Mouse (Mus musculus) gastrocnemius, adult 2 months (tissue): ENCODE data around the gene 1110051M20Rik. TPM values are rescaled to one million over a fixed set of nuclear protein-coding genes. Genes with fewer than 3 reads are reported as not detected.
A peak's percentile ranks its signal among the peaks of the same experiment; 100 is the strongest.

Experiments
- DNase-seq: peaks from one replicate; pipeline ENCODE4 v3.0.0; 2022
- H3K27ac ChIP-seq: fragments of 200-600 bp; 2 replicates; pipeline ENCODE4 v1.8.1; 2022; ENCODE audit warnings: mild to moderate bottlenecking
- H3K4me3 ChIP-seq: fragments of 200-600 bp; 2 replicates; pipeline ENCODE4 v1.8.1; 2022; ENCODE audit warnings: mild to moderate bottlenecking, moderate library complexity
- CTCF ChIP-seq: fragments of 200-600 bp; IDR thresholded peaks from 2 replicates; pipeline ENCODE4 v1.8.1; 2022; ENCODE audit warnings: antibody characterized with exemption, mild to moderate bottlenecking, moderate library complexity
- intact Hi-C: fragments of 180-260 bp; cut with DNase I; formaldehyde crosslinking; loops from one replicate; pipeline ENCODE4 v1.15.1; 2025
- total RNA-seq, 2 experiments: library from RNA; stranded (reverse); gene quantifications; 2 replicates each; pipeline ENCODE4 v1.2.3; 2021

Gene 1110051M20Rik
- total RNA-seq, 2 experiments from 2014 or later: 13.4 to 20.0 TPM

GRCm38 (mm10) chr2:91324761-91325421, 119.6 kb downstream of the 1110051M20Rik start:
- peak; percentile 35 for DNase-seq
- TF ChIP-seq CTCF: no peak

GRCm38 (mm10) chr2:91324346-91324745, 120.2 kb downstream of the 1110051M20Rik start:
- peak overlapping the region; percentile 68 for H3K27ac ChIP-seq
- DNase-seq: peak; percentile 46
- H3K4me3 ChIP-seq: no peak overlapping the region
- intact Hi-C loops: no loop called here
- TF ChIP-seq CTCF: no peak

More at GRCm38 (mm10) chr2:91324761-91325421, 119.6 kb downstream of the 1110051M20Rik start:
- intact Hi-C loops: no loop called here
- Histone ChIP-seq H3K27ac (peak overlapping the region; percentile 68), H3K4me3 (no peak overlapping the region)

GRCm38 (mm10) chr2:91322490-91322889, 122.0 kb downstream of the 1110051M20Rik start:
- TF ChIP-seq CTCF: no peak
- H3K27ac ChIP-seq: no peak overlapping the region
- no peak for DNase-seq
- no peak overlapping the region for H3K4me3 ChIP-seq
- intact Hi-C loops: no loop called here

- no peak for DNase-seq
- no peak overlapping the region for H3K4me3 ChIP-seq
- no peak for TF ChIP-seq CTCF
- intact Hi-C loops: no loop called here
- H3K27ac ChIP-seq: no peak overlapping the region
Observed at GRCm38 (mm10) chr2:91321923-91322322, 122.6 kb downstream of the 1110051M20Rik start.

GRCm38 (mm10) chr2:91320559-91321529, 123.7 kb downstream of the 1110051M20Rik start:
- no peak for TF ChIP-seq CTCF
- H3K4me3 ChIP-seq: no peak overlapping the region
- no peak for DNase-seq
- H3K27ac ChIP-seq: no peak overlapping the region
- intact Hi-C loops: no loop called here

GRCm38 (mm10) chr2:91314184-91314583, 130.3 kb downstream of the 1110051M20Rik start:
- intact Hi-C loops: no loop called here
- no peak for TF ChIP-seq CTCF

GRCm38 (mm10) chr2:91312578-91313311, 131.8 kb downstream of the 1110051M20Rik start:
- Histone ChIP-seq H3K4me3 (no peak overlapping the region), H3K27ac (peak overlapping the region; percentile 9; the same call in 1 of the 2 replicates)
- TF ChIP-seq CTCF: no peak
- DNase-seq: peak; percentile 32
- intact Hi-C loops: no loop called here

More at GRCm38 (mm10) chr2:91314184-91314583, 130.3 kb downstream of the 1110051M20Rik start:
- no peak overlapping the region for H3K27ac ChIP-seq
- no peak for DNase-seq
- no peak overlapping the region for H3K4me3 ChIP-seq

- no peak for TF ChIP-seq CTCF
- DNase-seq: no peak
- Histone ChIP-seq H3K27ac (no peak overlapping the region), H3K4me3 (no peak overlapping the region)
- intact Hi-C loops: no loop called here
Observed at GRCm38 (mm10) chr2:91309546-91309945, 135.0 kb downstream of the 1110051M20Rik start.

GRCm38 (mm10) chr2:91308680-91309079, 135.8 kb downstream of the 1110051M20Rik start:
- Histone ChIP-seq H3K4me3 (no peak overlapping the region), H3K27ac (no peak overlapping the region)
- intact Hi-C loops: no loop called here
- no peak for DNase-seq
- TF ChIP-seq CTCF: no peak

GRCm38 (mm10) chr2:91306589-91306988, 137.9 kb downstream of the 1110051M20Rik start:
- H3K27ac ChIP-seq: no peak overlapping the region
- intact Hi-C loops: no loop called here
- TF ChIP-seq CTCF: no peak
- DNase-seq: no peak
- no peak overlapping the region for H3K4me3 ChIP-seq

- no peak for DNase-seq
- intact Hi-C loops: no loop called here
- TF ChIP-seq CTCF: no peak
- H3K4me3 ChIP-seq: no peak overlapping the region
- H3K27ac ChIP-seq: no peak overlapping the region
Observed at GRCm38 (mm10) chr2:91305926-91306325, 138.6 kb downstream of the 1110051M20Rik start.

GRCm38 (mm10) chr2:91302845-91303244, 141.7 kb downstream of the 1110051M20Rik start:
- no peak overlapping the region for H3K4me3 ChIP-seq
- intact Hi-C loops: no loop called here
- no peak for TF ChIP-seq CTCF
- DNase-seq: no peak
- no peak overlapping the region for H3K27ac ChIP-seq

- TF ChIP-seq CTCF: no peak
- no peak overlapping the region for H3K4me3 ChIP-seq
- no peak overlapping the region for H3K27ac ChIP-seq
- DNase-seq: no peak
- intact Hi-C loops: no loop called here
Observed at GRCm38 (mm10) chr2:91301836-91302235, 142.7 kb downstream of the 1110051M20Rik start.
